In the genomic region with DNA sequence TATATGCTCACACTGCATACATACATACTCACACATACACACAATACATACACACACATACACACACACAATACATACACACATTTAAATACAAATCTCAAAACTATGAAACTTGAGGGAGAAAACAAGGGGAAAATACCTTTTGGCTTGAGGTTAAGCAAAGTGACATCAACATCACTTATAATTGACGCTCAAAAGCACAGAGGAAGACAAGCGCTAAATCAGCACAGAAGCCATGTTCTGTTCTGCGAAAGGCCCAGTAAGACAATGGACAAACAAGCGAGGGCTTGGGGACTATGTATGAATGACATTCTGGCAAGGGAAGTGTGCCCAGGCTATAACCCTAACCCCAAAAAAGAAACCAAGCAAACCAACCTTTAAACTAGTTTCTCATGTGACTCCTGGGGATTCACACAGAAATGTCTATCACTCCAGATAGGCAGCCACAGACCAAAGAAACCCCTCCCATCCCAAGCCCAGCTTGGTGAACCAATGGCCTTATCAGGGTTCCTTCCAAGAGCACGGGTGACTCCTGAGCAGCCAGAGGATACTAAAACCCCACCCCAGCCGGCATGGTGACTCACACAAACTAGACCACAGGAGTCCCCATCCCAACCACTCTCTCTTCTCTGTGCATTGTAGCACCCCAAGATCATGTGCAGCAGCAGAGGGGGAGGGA, we compare ENCODE assay signal across 12 mouse cellular contexts. TPM values are rescaled to one million over a fixed set of nuclear protein-coding genes. Genes with fewer than 3 reads are reported as not detected.
A peak's percentile ranks its signal among the peaks of the same experiment; 100 is the strongest.
DNase-seq lines count a peak whose midpoint lies in the region; ATAC-seq and TF ChIP-seq lines count a peak whose summit lies in the region.
"Had no signal": no experiment of that assay in that cellular context is flagged by ENCODE, and none has a peak within 500 bp of the region (broad histone marks: within the 10 kb centered on the region; RNA-seq: fewer than 3 reads in every experiment).

No protein-coding gene starts in this region.

- H3K27ac ChIP-seq in stomach, embryonic 15.5 days, result no peak overlapping the region
- H3K27ac ChIP-seq in stomach, postnatal 0 days (replicated peaks), result no peak overlapping the region
- peak overlapping the region; percentile 45; the same call in 1 of the 2 replicates for H3K27ac ChIP-seq in liver, embryonic 11.5 days (ENCODE audit: low read depth, low read length)
- H3K27ac ChIP-seq: midbrain, embryonic 13.5 days had no signal

- H3K4me2 ChIP-seq in stomach, embryonic 15.5 days, result no peak overlapping the region
- H3K4me2 ChIP-seq in stomach, postnatal 0 days (replicated peaks; ENCODE audit: low read depth), result no peak overlapping the region
- peak overlapping the region; percentile 55 for H3K4me2 ChIP-seq in liver, embryonic 11.5 days
- H3K4me2 ChIP-seq: midbrain, embryonic 13.5 days had no signal

- TF ChIP-seq EP300 in stomach, postnatal 0 days (optimal IDR thresholded peaks at IDR 0.05), result no peak

- H3K4me1 ChIP-seq in stomach, embryonic 15.5 days, result 0 out of 2 replicates have a peak, but pooled peaks cover 13% of the 10 kb centered on the region
- no peaks in the 10 kb centered on the region for H3K4me1 ChIP-seq in stomach, postnatal 0 days (replicated peaks; ENCODE audit: control insufficient read depth, insufficient read depth)
- H3K4me1 ChIP-seq in liver, embryonic 11.5 days (replicated peaks; ENCODE audit: control insufficient read depth, insufficient read depth, low read length), result peaks cover 34% of the 10 kb centered on the region

- TF ChIP-seq CTCF in stomach, postnatal 0 days (IDR thresholded peaks at IDR 0.05; ENCODE audit: low read depth), result no peak

- ATAC-seq in stomach, embryonic 15.5 days (ENCODE audit: insufficient read depth, low FRiP score, low read depth), result peak; percentile 44; the same call in 1 of the 2 replicates
- no peak for ATAC-seq in stomach, postnatal 0 days (ENCODE audit: low FRiP score, low TSS enrichment)
- ATAC-seq in common myeloid progenitor, adult 5-6 weeks (replicated peaks; ENCODE audit: low read depth, poor library complexity, severe bottlenecking), result peak; percentile 88
- peak; percentile 92 for ATAC-seq in liver, embryonic 11.5 days (replicated peaks; ENCODE audit: low FRiP score)
- ATAC-seq: midbrain, embryonic 13.5 days had no signal

- no peak overlapping the region for H3K4me3 ChIP-seq in stomach, embryonic 15.5 days (replicated peaks)
- H3K4me3 ChIP-seq in stomach, postnatal 0 days (ENCODE audit: low read depth, low read length), result no peak overlapping the region
- H3K4me3 ChIP-seq in liver, embryonic 11.5 days (ENCODE audit: low read depth, low read length), result no peak overlapping the region
- H3K4me3 ChIP-seq: midbrain, embryonic 13.5 days had no signal

- 77% methylated on average over 6 of the region's 6 CpGs for WGBS in stomach, embryonic 15.5 days
- 75% methylated on average over 6 of the region's 6 CpGs for WGBS in stomach, postnatal 0 days
- WGBS in liver, embryonic 11.5 days, result 53% methylated on average over 6 of the region's 6 CpGs

- no peaks in the 10 kb centered on the region for H3K9me3 ChIP-seq in stomach, embryonic 15.5 days
- no peaks in the 10 kb centered on the region for H3K9me3 ChIP-seq in stomach, postnatal 0 days (ENCODE audit: control insufficient read depth, low read length)
- no peaks in the 10 kb centered on the region for H3K9me3 ChIP-seq in liver, embryonic 11.5 days (ENCODE audit: control insufficient read depth, low read length)
- H3K9me3 ChIP-seq: midbrain, embryonic 13.5 days had no signal

- no peaks in the 10 kb centered on the region for H3K36me3 ChIP-seq in stomach, embryonic 15.5 days
- H3K36me3 ChIP-seq in stomach, postnatal 0 days (ENCODE audit: control insufficient read depth, insufficient read depth, low read length), result no peaks in the 10 kb centered on the region
- no peaks in the 10 kb centered on the region for H3K36me3 ChIP-seq in liver, embryonic 11.5 days (ENCODE audit: control insufficient read depth, insufficient read depth, low read length)
- H3K36me3 ChIP-seq: midbrain, embryonic 13.5 days had no signal

- no peak for DNase-seq in stomach, postnatal 0 days (ENCODE audit: low spot score)
- DNase-seq in liver, embryonic 11.5 days (ENCODE audit: low spot score), result peak; percentile 58
- peak; percentile 81 to 89 for DNase-seq in natural killer cell, adult 2 months (ENCODE audit: low spot score in 2 of 2)
- DNase-seq in adrenal gland, adult 18-20 months (ENCODE audit: low spot score in 2 of 2), result no peak
- DNase-seq in cerebellum, adult 18-20 months, result no peak
- DNase-seq in frontal cortex, postnatal 14 days (ENCODE audit: low spot score in 2 of 2), result no peak
- DNase-seq: cerebellum, adult 11 months; heart, adult 18-20 months; lung, adult 18-20 months had no signal

- H3K27me3 ChIP-seq in stomach, embryonic 15.5 days (replicated peaks), result no peaks in the 10 kb centered on the region
- H3K27me3 ChIP-seq in stomach, postnatal 0 days (ENCODE audit: control insufficient read depth, insufficient read depth, low read length), result no peaks in the 10 kb centered on the region
- no peaks in the 10 kb centered on the region for H3K27me3 ChIP-seq in liver, embryonic 11.5 days (replicated peaks; ENCODE audit: control insufficient read depth, insufficient read depth, low read length)
- H3K27me3 ChIP-seq: midbrain, embryonic 13.5 days had no signal

- H3K9ac ChIP-seq in stomach, embryonic 15.5 days, result no peak overlapping the region
- H3K9ac ChIP-seq in stomach, postnatal 0 days (ENCODE audit: low read length), result no peak overlapping the region
- H3K9ac ChIP-seq in liver, embryonic 11.5 days (ENCODE audit: low read depth, low read length), result no peak overlapping the region
- H3K9ac ChIP-seq: midbrain, embryonic 13.5 days had no signal

RNA-seq across cellular contexts. Expression of gene Prex1, which starts 48.2 kb away (rescaled TPM):
- 11.6 and 12.4 TPM in 2 replicates for polyA plus RNA-seq in stomach, embryonic 15.5 days (2015; fragmentation: Nextera tagmentation; extraction: Ambion mirVana)
- 12.0 and 12.8 TPM in 2 replicates for polyA plus RNA-seq in stomach, postnatal 0 days (2015; fragmentation: Nextera tagmentation; extraction: Ambion mirVana)
- total RNA-seq in common myeloid progenitor, adult 5-6 weeks (2017), result 18.5 and 26.2 TPM in 2 replicates
- 16.1 and 16.5 TPM in 2 replicates for polyA plus RNA-seq in liver, embryonic 11.5 days (2014; fragmentation: Nextera tagmentation; extraction: Ambion mirVana)
- 10 to 100 TPM in 1 of 2 experiments, 1 to 10 TPM in 1; 9.4 to 12.7 TPM for total RNA-seq in adrenal gland, adult 18-20 months (2021)

Comparison
In these comparisons a context has a peak if more than half of its experiments do, and no peak if none do; other contexts are left out.
1. DNase-seq: peak in liver, embryonic 11.5 days (single experiment) and natural killer cell, adult 2 months (2 of 2); none in stomach, postnatal 0 days (single experiment), adrenal gland, adult 18-20 months (0 of 2), cerebellum, adult 18-20 months (0 of 2) and frontal cortex, postnatal 14 days (0 of 2).